Mouse (Mus musculus) kidney, embryonic 16.5 days (tissue): Measurements from ENCODE around the gene Mylk. TPM values are rescaled to one million over a fixed set of nuclear protein-coding genes. Genes with fewer than 3 reads are reported as not detected.

Source experiments
- ATAC-seq: fragments of 200-750 bp; cut with Nextera tagmentation; 2 replicates; pipeline ENCODE4 v1.8.0; 2017; ENCODE audit warnings: moderate TSS enrichment; ENCODE audit not compliant: low FRiP score, low TSS enrichment
- H3K27ac ChIP-seq: fragments of 300-500 bp; sonication (generic); 2 replicates; pipeline ENCODE4 v1.5.1; 2014; ENCODE audit warnings: low read length
- H3K27me3 ChIP-seq: fragments of 300-500 bp; sonication (generic); 2 replicates; pipeline ENCODE4 v1.6.1; 2014; ENCODE audit warnings: low read length, control low read depth, mixed read lengths; ENCODE audit not compliant: insufficient read depth
- H3K36me3 ChIP-seq: fragments of 300-500 bp; sonication (generic); 2 replicates; pipeline ENCODE4 v1.6.1; 2014; ENCODE audit warnings: low read length, control low read depth, mixed read lengths; ENCODE audit not compliant: insufficient read depth
- H3K4me1 ChIP-seq: fragments of 300-500 bp; sonication (generic); 2 replicates; pipeline ENCODE4 v1.6.1; 2014; ENCODE audit warnings: low read length, control low read depth, mixed read lengths; ENCODE audit not compliant: insufficient read depth
- H3K4me2 ChIP-seq: fragments of 300-500 bp; sonication (generic); replicated peaks from 2 replicates; pipeline ENCODE4 v1.6.1; 2014; ENCODE audit warnings: low read depth, low read length
- H3K4me3 ChIP-seq: fragments of 300-500 bp; sonication (generic); 2 replicates; pipeline ENCODE4 v1.5.1; 2014; ENCODE audit warnings: mild to moderate bottlenecking, low read length
- H3K9ac ChIP-seq: fragments of 300-500 bp; sonication (generic); replicated peaks from 2 replicates; pipeline ENCODE4 v1.6.1; 2014; ENCODE audit warnings: low read length
- H3K9me3 ChIP-seq: fragments of 300-500 bp; sonication (generic); 2 replicates; pipeline ENCODE4 v1.6.1; 2016; ENCODE audit warnings: low read length, control low read depth
- WGBS: fragments of 180-500 bp; shearing (Covaris S2); extraction: QIAGEN DNeasy Blood & Tissue Kit; methylation state at CpG from one replicate; pipeline ENCODE4 v1.1.7; 2014; 5-methylcytosine and 5-hydroxymethylcytosine counted together
- polyA plus RNA-seq: library from polyadenylated mRNA; unstranded; fragments of >200 nt; fragmentation: Nextera tagmentation; extraction: Ambion mirVana; gene quantifications from 2 replicates; pipeline ENCODE4 v1.2.1, GENCODE M21; 2015

The Mylk gene
- polyA plus RNA-seq, 1 experiment from 2014 or later = 110 TPM

DNA sequence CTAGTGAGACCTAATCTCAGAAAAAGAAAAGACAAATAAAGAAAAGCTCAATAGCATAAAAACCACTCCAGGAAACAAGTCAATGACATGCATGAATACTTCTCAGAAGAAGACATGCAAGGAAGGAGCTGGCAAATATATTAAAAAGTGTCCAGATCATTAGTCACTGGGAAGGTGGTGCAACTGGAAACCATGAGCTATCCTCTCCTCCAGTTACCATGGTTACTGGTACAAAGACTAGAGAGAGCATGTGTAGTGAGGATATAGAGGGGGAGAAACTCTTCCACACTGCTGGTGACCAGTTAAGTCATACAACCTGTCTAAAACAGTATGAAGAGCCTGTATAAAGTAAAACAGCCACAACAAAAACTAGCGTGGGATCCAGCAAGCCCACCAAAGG is 21.2 kb downstream of the Mylk start:
- 90% methylated on average over 1 of the region's 1 CpGs for WGBS
- H3K9me3 ChIP-seq = 0 out of 2 replicates have a peak, but pooled peaks cover 2% of the 10 kb centered on the region
- H3K36me3 ChIP-seq = no peaks in the 10 kb centered on the region
- no peak overlapping the region for H3K4me3 ChIP-seq
- H3K4me1 ChIP-seq = peaks cover 3% of the 10 kb centered on the region; the same call in 1 of the 2 replicates
- H3K27ac ChIP-seq = no peak overlapping the region
- no peak overlapping the region for H3K4me2 ChIP-seq
- H3K9ac ChIP-seq = no peak overlapping the region
- no peaks in the 10 kb centered on the region for H3K27me3 ChIP-seq
- no peak for ATAC-seq

DNA sequence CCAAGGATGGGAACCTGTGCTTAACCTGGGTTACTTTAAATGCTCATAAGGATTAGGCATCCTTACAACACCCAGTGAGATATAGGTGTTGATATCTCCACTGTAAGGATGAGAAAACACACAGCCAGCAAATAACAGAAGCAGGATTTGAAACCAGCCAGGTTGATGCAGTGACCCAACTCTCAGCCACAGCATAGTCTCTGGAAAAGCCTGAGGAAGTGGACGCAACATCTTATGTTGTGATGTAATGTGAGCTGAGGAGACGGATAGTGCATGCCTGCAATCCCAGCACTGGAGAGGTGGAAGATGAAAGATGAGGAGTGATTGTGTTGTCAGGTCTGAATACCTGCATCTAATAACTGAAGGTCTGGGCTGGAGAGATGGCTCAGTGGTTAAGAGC is 22.4 kb downstream of the Mylk start:
- no peak for ATAC-seq
- Histone ChIP-seq H3K27me3 (no peaks in the 10 kb centered on the region), H3K9ac (no peak overlapping the region), H3K4me2 (no peak overlapping the region), H3K9me3 (peaks cover 2% of the 10 kb centered on the region; the same call in 1 of the 2 replicates), H3K4me1 (peaks cover 3% of the 10 kb centered on the region; the same call in 1 of the 2 replicates), H3K36me3 (no peaks in the 10 kb centered on the region), H3K27ac (no peak overlapping the region), H3K4me3 (no peak overlapping the region)
- 90% methylated on average over 2 of the region's 2 CpGs for WGBS

DNA sequence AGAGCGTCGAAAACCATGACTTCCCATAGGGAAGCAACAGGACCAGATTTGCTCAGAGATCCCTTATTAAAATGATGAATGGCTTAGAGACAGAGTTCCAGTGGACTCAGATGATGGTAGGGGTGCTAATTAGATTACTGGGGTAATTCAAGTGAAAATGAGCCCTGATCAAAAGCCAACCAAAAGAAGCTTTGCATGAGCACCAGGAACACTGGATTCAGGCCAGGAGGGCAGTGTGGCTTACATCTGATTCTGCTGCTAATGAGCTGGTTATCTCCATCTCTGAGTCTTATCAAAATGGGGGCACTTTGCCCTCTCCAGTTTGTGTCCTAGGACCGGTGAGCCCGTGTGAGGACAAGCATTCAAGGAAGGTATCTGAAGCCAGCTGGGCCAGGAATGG is 23.4 kb downstream of the Mylk start:
- Histone ChIP-seq H3K36me3 (no peaks in the 10 kb centered on the region), H3K27ac (no peak overlapping the region), H3K9ac (no peak overlapping the region), H3K9me3 (peaks cover 2% of the 10 kb centered on the region; the same call in 1 of the 2 replicates), H3K4me3 (no peak overlapping the region), H3K27me3 (no peaks in the 10 kb centered on the region), H3K4me1 (peaks cover 3% of the 10 kb centered on the region; the same call in 1 of the 2 replicates), H3K4me2 (no peak overlapping the region)
- 76% methylated on average over 4 of the region's 4 CpGs for WGBS
- ATAC-seq = no peak

DNA sequence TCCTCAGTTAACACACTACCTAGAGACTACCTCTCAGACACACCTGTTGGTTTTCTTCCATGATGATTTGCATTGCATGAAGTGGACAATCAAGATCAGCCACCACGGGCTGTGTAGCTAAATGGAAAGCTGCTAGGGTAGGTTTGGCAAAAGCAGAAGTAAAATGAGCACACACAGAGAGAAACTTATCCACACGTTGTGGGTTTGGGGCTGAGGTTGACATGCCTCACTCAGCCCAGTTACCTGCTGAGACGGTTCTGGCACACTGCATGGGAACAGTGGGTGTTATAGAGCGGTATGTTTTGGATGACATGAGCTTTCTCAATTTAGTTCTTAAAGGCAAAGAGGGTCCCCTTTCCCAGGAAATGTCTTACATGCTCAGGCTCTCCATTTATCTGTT is 25.1 kb downstream of the Mylk start:
- WGBS = 91% methylated on average over 4 of the region's 4 CpGs
- Histone ChIP-seq H3K4me2 (no peak overlapping the region), H3K36me3 (no peaks in the 10 kb centered on the region), H3K9me3 (peaks cover 2% of the 10 kb centered on the region; the same call in 1 of the 2 replicates), H3K27ac (no peak overlapping the region), H3K4me3 (no peak overlapping the region), H3K9ac (no peak overlapping the region), H3K27me3 (no peaks in the 10 kb centered on the region), H3K4me1 (peaks cover 3% of the 10 kb centered on the region; the same call in 1 of the 2 replicates)
- no peak for ATAC-seq

DNA sequence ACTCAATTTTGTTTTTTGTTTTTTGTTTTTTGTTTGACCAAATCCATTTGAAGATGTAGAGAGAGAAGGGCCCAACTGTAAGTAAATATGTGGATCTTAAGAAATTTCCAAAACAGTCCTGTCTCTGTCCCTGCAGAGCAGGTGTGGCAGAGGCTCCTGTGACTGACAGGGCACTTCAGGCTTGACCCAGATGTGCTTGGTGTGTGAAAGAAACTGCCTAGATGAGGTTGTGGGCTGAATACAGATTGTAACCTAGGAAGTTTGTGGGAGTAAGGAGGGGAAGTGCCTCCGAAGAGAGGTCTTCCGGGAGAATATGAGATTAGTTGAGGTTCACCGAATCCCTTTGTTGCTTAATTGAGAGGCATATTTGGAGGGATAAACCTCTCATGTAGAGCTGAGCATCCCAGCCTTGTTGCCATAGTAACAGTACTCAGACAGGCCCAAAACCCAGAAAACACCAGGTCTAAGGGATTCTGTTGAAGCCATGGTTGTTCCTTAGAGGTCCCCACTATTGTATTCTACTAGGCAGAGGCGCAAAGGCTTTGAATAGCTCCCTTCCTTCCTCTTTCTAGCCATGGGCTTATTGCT is 27.5 kb downstream of the Mylk start:
- no peak overlapping the region for H3K4me2 ChIP-seq
- no peak overlapping the region for H3K4me3 ChIP-seq
- H3K27ac ChIP-seq = no peak overlapping the region
- no peak overlapping the region for H3K9ac ChIP-seq
- 51% methylated on average over 4 of the region's 4 CpGs for WGBS
- no peaks in the 10 kb centered on the region; the same call in 1 of the 2 replicates for H3K9me3 ChIP-seq
- no peaks in the 10 kb centered on the region for H3K4me1 ChIP-seq
- ATAC-seq = no peak
- H3K27me3 ChIP-seq = no peaks in the 10 kb centered on the region
- H3K36me3 ChIP-seq = no peaks in the 10 kb centered on the region

DNA sequence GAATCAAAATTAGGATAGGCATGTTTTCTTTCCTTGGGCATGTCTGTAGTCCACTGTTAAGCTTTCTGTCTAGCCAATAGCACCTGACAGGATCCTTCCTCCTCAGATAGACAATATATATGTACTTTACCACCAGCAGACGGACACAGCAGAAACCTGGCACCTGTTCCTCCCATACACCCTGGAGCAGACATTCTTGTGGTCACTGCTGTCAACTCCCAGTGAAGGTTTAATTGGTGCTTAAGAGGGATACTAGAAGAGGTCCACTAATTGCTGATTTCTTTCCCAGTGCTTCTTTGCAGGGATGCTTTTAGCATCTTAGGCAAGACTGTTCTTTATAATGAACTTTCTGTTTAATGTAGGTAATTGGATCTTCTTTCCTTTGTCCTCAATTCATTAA is 37.4 kb downstream of the Mylk start:
- H3K9me3 ChIP-seq = no peaks in the 10 kb centered on the region
- no peak overlapping the region for H3K4me2 ChIP-seq
- H3K36me3 ChIP-seq = no peaks in the 10 kb centered on the region
- no peak overlapping the region for H3K9ac ChIP-seq
- ATAC-seq = no peak
- no peak overlapping the region for H3K27ac ChIP-seq
- no peak overlapping the region for H3K4me3 ChIP-seq
- no peaks in the 10 kb centered on the region for H3K4me1 ChIP-seq
- 59% methylated on average over 1 of the region's 1 CpGs for WGBS
- H3K27me3 ChIP-seq = no peaks in the 10 kb centered on the region

- Histone ChIP-seq H3K9ac (no peak overlapping the region), H3K27ac (no peak overlapping the region), H3K4me2 (no peak overlapping the region), H3K9me3 (no peaks in the 10 kb centered on the region), H3K4me1 (no peaks in the 10 kb centered on the region), H3K36me3 (no peaks in the 10 kb centered on the region), H3K4me3 (no peak overlapping the region), H3K27me3 (no peaks in the 10 kb centered on the region)
- no peak for ATAC-seq
- 89% methylated on average over 5 of the region's 5 CpGs for WGBS
These were observed 38.5 kb downstream of the Mylk start for GRCm38 (mm10) chr16:34783536-34783935.

DNA sequence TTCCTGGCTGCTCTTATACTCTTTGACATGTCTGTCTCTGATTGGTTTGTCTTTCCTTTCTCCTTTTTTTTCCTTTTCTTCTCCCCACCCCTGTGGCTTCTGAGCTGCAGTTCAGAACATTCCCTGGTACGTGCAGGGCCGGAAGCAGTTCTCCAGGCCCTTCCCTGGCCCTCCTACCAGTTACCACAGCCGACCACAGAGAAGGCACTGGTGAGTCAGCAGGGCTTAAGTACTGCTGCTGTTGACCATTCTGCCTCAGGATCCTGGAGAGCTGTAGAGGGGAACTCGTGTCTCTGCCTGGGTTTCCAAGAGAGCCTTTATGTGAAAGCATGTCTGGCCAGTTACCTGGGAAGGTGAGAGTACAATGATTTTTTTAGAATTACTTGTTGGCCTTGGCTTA is 39.7 kb downstream of the Mylk start:
- Histone ChIP-seq H3K4me2 (no peak overlapping the region), H3K9ac (no peak overlapping the region), H3K27me3 (no peaks in the 10 kb centered on the region), H3K36me3 (no peaks in the 10 kb centered on the region), H3K4me3 (no peak overlapping the region), H3K27ac (no peak overlapping the region), H3K9me3 (no peaks in the 10 kb centered on the region), H3K4me1 (no peaks in the 10 kb centered on the region)
- ATAC-seq = no peak
- 76% methylated on average over 4 of the region's 4 CpGs for WGBS

DNA sequence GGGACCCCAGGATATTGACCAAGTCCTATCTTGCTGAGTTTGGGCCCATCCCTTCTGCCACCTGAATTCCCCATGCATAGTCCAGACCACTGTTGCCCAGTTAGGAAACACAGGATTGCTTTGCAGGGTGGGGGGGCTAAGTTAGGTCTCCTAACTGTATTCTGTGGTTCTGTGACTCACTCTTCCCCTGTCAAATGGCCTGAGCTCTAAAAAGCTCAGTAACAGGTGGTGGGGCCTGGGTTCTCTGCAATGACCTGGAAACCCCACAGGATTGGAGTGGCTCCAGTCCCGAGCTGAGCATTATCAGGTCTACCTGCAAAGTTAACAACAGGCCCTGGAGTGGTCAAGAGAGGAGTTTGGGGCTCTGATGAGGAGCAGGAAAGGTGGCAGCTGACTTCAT is 47.5 kb downstream of the Mylk start:
- no peak overlapping the region for H3K4me3 ChIP-seq
- no peak overlapping the region for H3K27ac ChIP-seq

DNA sequence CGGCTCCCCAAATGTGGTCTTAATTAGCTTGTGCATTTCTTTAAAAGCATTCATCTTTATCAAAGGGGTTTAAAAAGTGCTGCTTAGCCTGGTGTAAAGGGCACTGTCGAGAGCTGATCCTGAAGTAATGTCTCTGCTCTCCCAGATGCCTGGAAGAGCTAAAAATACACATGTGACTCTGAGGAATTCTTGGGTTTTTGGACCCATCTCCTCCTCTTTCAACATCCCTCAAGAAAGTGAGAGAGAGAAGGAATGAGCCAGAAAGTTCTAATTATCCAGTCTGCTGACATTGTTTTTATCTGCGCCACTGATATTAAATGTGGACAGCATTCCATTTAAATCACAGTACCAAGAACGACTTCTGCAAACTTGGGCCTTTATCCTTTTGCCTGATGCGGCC is 48.0 kb downstream of the Mylk start:
- H3K4me2 ChIP-seq = no peak overlapping the region
- no peaks in the 10 kb centered on the region for H3K9me3 ChIP-seq
- 75% methylated on average over 5 of the region's 5 CpGs for WGBS
- H3K27ac ChIP-seq = no peak overlapping the region
- H3K36me3 ChIP-seq = no peaks in the 10 kb centered on the region
- ATAC-seq = no peak
- H3K9ac ChIP-seq = no peak overlapping the region
- 0 out of 2 replicates have a peak, but pooled peaks cover 5% of the 10 kb centered on the region for H3K4me1 ChIP-seq
- no peaks in the 10 kb centered on the region for H3K27me3 ChIP-seq
- H3K4me3 ChIP-seq = no peak overlapping the region

More for the DNA sequence above, 47.5 kb downstream of the Mylk start:
- ATAC-seq = no peak
- 62% methylated on average over 1 of the region's 1 CpGs for WGBS
- Histone ChIP-seq H3K4me1 (0 out of 2 replicates have a peak, but pooled peaks cover 5% of the 10 kb centered on the region), H3K9ac (no peak overlapping the region), H3K36me3 (no peaks in the 10 kb centered on the region), H3K9me3 (no peaks in the 10 kb centered on the region), H3K27me3 (no peaks in the 10 kb centered on the region), H3K4me2 (no peak overlapping the region)
